Comparison of ENCODE assay signal across 8 mouse cellular contexts in the genomic region with DNA sequence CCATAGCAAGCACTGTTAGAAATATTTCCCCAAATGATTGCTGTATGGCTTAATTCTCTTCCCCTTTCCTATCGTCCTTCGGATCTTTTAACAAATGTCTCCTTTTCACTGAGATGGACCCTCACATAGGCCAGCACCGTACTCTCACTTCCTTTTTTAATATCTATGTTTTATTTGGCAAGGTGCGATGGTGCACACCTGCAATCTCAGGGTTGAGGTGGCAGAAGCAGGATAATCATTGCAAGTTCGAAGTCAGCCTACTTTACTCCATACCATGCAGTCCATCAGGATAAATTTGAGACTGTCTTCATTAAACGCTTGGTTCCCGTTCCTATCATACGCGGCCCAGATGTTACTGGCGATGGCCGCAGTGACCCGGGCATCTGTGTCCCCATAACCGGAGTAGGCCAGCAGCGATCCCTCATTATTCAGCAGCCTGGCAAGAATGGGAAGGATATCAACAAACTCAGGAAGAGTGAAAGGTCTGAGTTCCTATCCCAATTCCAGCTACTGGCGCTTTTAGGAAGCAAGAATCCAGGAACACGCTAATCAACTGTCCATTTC. TPM values are rescaled to one million over a fixed set of nuclear protein-coding genes. Genes with fewer than 3 reads are reported as not detected.
DNase-seq lines count a peak whose midpoint lies in the region; ATAC-seq and TF ChIP-seq lines count a peak whose summit lies in the region.

No protein-coding gene starts in this region.

- H3K36me3 ChIP-seq in kidney, adult 2 months (ENCODE audit: control insufficient read depth, insufficient read depth, low read length), result peaks cover 3% of the 10 kb centered on the region
- H3K36me3 ChIP-seq in hindbrain, embryonic 12.5 days, result peaks cover 17% of the 10 kb centered on the region
- H3K36me3 ChIP-seq in midbrain, embryonic 14.5 days (ENCODE audit: control insufficient read depth, insufficient read depth, low read length), result peaks cover 17% of the 10 kb centered on the region

- peak overlapping the region; percentile 66 for H3K9ac ChIP-seq in hindbrain, embryonic 12.5 days
- peak overlapping the region; percentile 88 for H3K9ac ChIP-seq in midbrain, embryonic 14.5 days (replicated peaks; ENCODE audit: low read length)

- no peak for TF ChIP-seq POLR2A in kidney, adult 2 months (IDR thresholded peaks at IDR 0.05; ENCODE audit: low read depth, low read length)
- TF ChIP-seq POLR2A in bone marrow, adult 2 months (IDR thresholded peaks at IDR 0.05; ENCODE audit: borderline replicate concordance, control insufficient read depth, low read depth, low read length), result no peak

- WGBS in kidney, adult 2 months, result 9% methylated on average over 16 of the region's 16 CpGs
- 3% methylated on average over 16 of the region's 16 CpGs for WGBS in bone marrow, adult 2 months
- 24% methylated on average over 16 of the region's 16 CpGs for WGBS in hindbrain, embryonic 12.5 days
- 26% methylated on average over 16 of the region's 16 CpGs for WGBS in midbrain, embryonic 14.5 days

- ATAC-seq in hindbrain, embryonic 12.5 days (ENCODE audit: low FRiP score), result no peak
- no peak for ATAC-seq in midbrain, embryonic 14.5 days (ENCODE audit: low FRiP score, low TSS enrichment)

- no peaks in the 10 kb centered on the region for H3K9me3 ChIP-seq in hindbrain, embryonic 12.5 days (replicated peaks)
- no peaks in the 10 kb centered on the region for H3K9me3 ChIP-seq in midbrain, embryonic 14.5 days (ENCODE audit: control insufficient read depth, low read length)

- peak overlapping the region; percentile 84 for H3K4me3 ChIP-seq in kidney, adult 2 months (ENCODE audit: insufficient read depth, low read depth, low read length)
- peak overlapping the region; percentile 98 for H3K4me3 ChIP-seq in bone marrow, adult 2 months (replicated peaks; ENCODE audit: control insufficient read depth, low read depth, low read length)
- H3K4me3 ChIP-seq in hindbrain, embryonic 12.5 days, result peak overlapping the region; percentile 90
- peak overlapping the region; percentile 91 for H3K4me3 ChIP-seq in midbrain, embryonic 14.5 days (replicated peaks; ENCODE audit: low read depth, low read length)

- DNase-seq in kidney, adult 2 months, result no peak
- no peak for DNase-seq in kidney, postnatal 4 days
- DNase-seq in midbrain, embryonic 14.5 days, result no peak
- DNase-seq in spleen, adult 12 weeks (ENCODE audit: low spot score), result no peak
- DNase-seq in Muller cell, postnatal 12 days (ENCODE audit: inconsistent ontology term), result no peak
- DNase-seq in layer of hippocampus, postnatal 25 days (ENCODE audit: extremely low spot score in 1 of 2, low spot score in 1 of 2), result no peak

- H3K4me1 ChIP-seq in kidney, adult 2 months (ENCODE audit: control insufficient read depth, insufficient read depth, low read length), result peaks cover 13% of the 10 kb centered on the region; the same call in 1 of the 2 replicates
- H3K4me1 ChIP-seq in bone marrow, adult 2 months (ENCODE audit: control insufficient read depth, insufficient read depth, low read length), result no peaks in the 10 kb centered on the region; the same call in 1 of the 2 replicates
- H3K4me1 ChIP-seq in hindbrain, embryonic 12.5 days, result peaks cover 26% of the 10 kb centered on the region
- H3K4me1 ChIP-seq in midbrain, embryonic 14.5 days (ENCODE audit: control insufficient read depth, insufficient read depth, low read length), result peaks cover 14% of the 10 kb centered on the region

- H3K4me2 ChIP-seq in hindbrain, embryonic 12.5 days (replicated peaks), result peak overlapping the region; percentile 85
- H3K4me2 ChIP-seq in midbrain, embryonic 14.5 days (ENCODE audit: low read length), result peak overlapping the region; percentile 91

- peak overlapping the region; percentile 70 for H3K27ac ChIP-seq in kidney, adult 2 months (ENCODE audit: insufficient read depth, low read depth, low read length)
- peak overlapping the region; percentile 85 for H3K27ac ChIP-seq in bone marrow, adult 2 months (ENCODE audit: control insufficient read depth, insufficient read depth, low read depth, low read length, poor library complexity)
- H3K27ac ChIP-seq in hindbrain, embryonic 12.5 days, result peak overlapping the region; percentile 94; the same call in 1 of the 2 replicates
- peak overlapping the region; percentile 93 for H3K27ac ChIP-seq in midbrain, embryonic 14.5 days (replicated peaks; ENCODE audit: low read depth, low read length)

- no peak for TF ChIP-seq CTCF in kidney, adult 2 months (conservative IDR thresholded peaks at IDR 0.05; ENCODE audit: insufficient read depth, insufficient read length, low read depth, low read length)
- no peak for TF ChIP-seq CTCF in bone marrow, adult 2 months (IDR thresholded peaks at IDR 0.05; ENCODE audit: control insufficient read depth, insufficient read depth, low read length)

- H3K27me3 ChIP-seq in kidney, adult 2 months (replicated peaks; ENCODE audit: control insufficient read depth, insufficient read depth, low read length), result no peaks in the 10 kb centered on the region
- no peaks in the 10 kb centered on the region for H3K27me3 ChIP-seq in hindbrain, embryonic 12.5 days
- H3K27me3 ChIP-seq in midbrain, embryonic 14.5 days (ENCODE audit: control insufficient read depth, insufficient read depth, low read length), result no peaks in the 10 kb centered on the region

RNA-seq across cellular contexts. Expression of a gene that starts 0.7 kb away (rescaled TPM):
- polyA plus RNA-seq in kidney, adult 2 months (2012; rRNA removed), result 247 and 277 TPM in 2 replicates
- polyA plus RNA-seq in bone marrow, adult 2 months (2011; ENCODE audit: insufficient read depth, insufficient read length, low replicate concordance, missing spikeins), result 82.9 and 126 TPM in 2 replicates
- polyA plus RNA-seq in hindbrain, embryonic 12.5 days (2016; fragmentation: Nextera tagmentation; extraction: Ambion mirVana), result 124 and 140 TPM in 2 replicates
- polyA plus RNA-seq in midbrain, embryonic 14.5 days (2014; fragmentation: Nextera tagmentation; extraction: Ambion mirVana), result 93.4 and 154 TPM in 2 replicates
- total RNA-seq in layer of hippocampus, postnatal 25 days (2021), result 100 to 1,000 TPM in 1 of 2 experiments, 10 to 100 TPM in 1; 99.5 to 115 TPM

RNA-seq across cellular contexts. Expression of a gene that starts 1.4 kb away (rescaled TPM):
- 59.9 and 63.5 TPM in 2 replicates for polyA plus RNA-seq in kidney, adult 2 months (2012; rRNA removed)
- 20.9 and 25.2 TPM in 2 replicates for polyA plus RNA-seq in bone marrow, adult 2 months (2011; ENCODE audit: insufficient read depth, insufficient read length, low replicate concordance, missing spikeins)
- polyA plus RNA-seq in hindbrain, embryonic 12.5 days (2016; fragmentation: Nextera tagmentation; extraction: Ambion mirVana), result 59.4 and 60.7 TPM in 2 replicates
- polyA plus RNA-seq in midbrain, embryonic 14.5 days (2014; fragmentation: Nextera tagmentation; extraction: Ambion mirVana), result 42.4 and 47.8 TPM in 2 replicates
- 100 to 1,000 TPM; 113 to 114 TPM for total RNA-seq in layer of hippocampus, postnatal 25 days (2021)

RNA-seq across cellular contexts. Expression of a gene that starts 4.1 kb away (rescaled TPM):
- polyA plus RNA-seq in kidney, adult 2 months (2012; rRNA removed), result 50.1 and 50.9 TPM in 2 replicates
- 1.4 TPM in 1 of 2 replicates, not detected in the other for polyA plus RNA-seq in bone marrow, adult 2 months (2011; ENCODE audit: insufficient read depth, insufficient read length, low replicate concordance, missing spikeins)
- polyA plus RNA-seq in hindbrain, embryonic 12.5 days (2016; fragmentation: Nextera tagmentation; extraction: Ambion mirVana), result 1.5 and 2.4 TPM in 2 replicates
- not detected in 2 replicates for polyA plus RNA-seq in midbrain, embryonic 14.5 days (2014; fragmentation: Nextera tagmentation; extraction: Ambion mirVana)
- not detected for total RNA-seq in layer of hippocampus, postnatal 25 days (2021)

RNA-seq across cellular contexts. Expression of a gene that starts 20.0 kb away (rescaled TPM):
- polyA plus RNA-seq in kidney, adult 2 months (2012; rRNA removed), result 0.61 and 0.63 TPM in 2 replicates
- polyA plus RNA-seq in bone marrow, adult 2 months (2011; ENCODE audit: insufficient read depth, insufficient read length, low replicate concordance, missing spikeins), result 0.77 and 2.2 TPM in 2 replicates
- polyA plus RNA-seq in hindbrain, embryonic 12.5 days (2016; fragmentation: Nextera tagmentation; extraction: Ambion mirVana), result 44.2 and 44.5 TPM in 2 replicates
- polyA plus RNA-seq in midbrain, embryonic 14.5 days (2014; fragmentation: Nextera tagmentation; extraction: Ambion mirVana), result 50.8 and 51.8 TPM in 2 replicates
- total RNA-seq in layer of hippocampus, postnatal 25 days (2021), result 1 to 10 TPM; 4.3 to 4.6 TPM

RNA-seq across cellular contexts. Expression of a gene that starts 23.5 kb away (rescaled TPM):
- polyA plus RNA-seq in kidney, adult 2 months (2012; rRNA removed), result 180 and 193 TPM in 2 replicates
- 46.1 and 84.8 TPM in 2 replicates for polyA plus RNA-seq in bone marrow, adult 2 months (2011; ENCODE audit: insufficient read depth, insufficient read length, low replicate concordance, missing spikeins)
- polyA plus RNA-seq in hindbrain, embryonic 12.5 days (2016; fragmentation: Nextera tagmentation; extraction: Ambion mirVana), result 152 and 155 TPM in 2 replicates
- polyA plus RNA-seq in midbrain, embryonic 14.5 days (2014; fragmentation: Nextera tagmentation; extraction: Ambion mirVana), result 110 and 114 TPM in 2 replicates
- 100 to 1,000 TPM in 1 of 2 experiments, 10 to 100 TPM in 1; 93.9 to 108 TPM for total RNA-seq in layer of hippocampus, postnatal 25 days (2021)

Comparison
In these comparisons a context has a peak if more than half of its experiments do, and no peak if none do; other contexts are left out.
1. RNA of a gene that starts 4.1 kb away (polyA plus RNA-seq): 50.1 to 50.9 TPM in kidney, adult 2 months; 1.5 to 2.4 TPM in hindbrain, embryonic 12.5 days, 1.4 TPM in bone marrow, adult 2 months and not detected in midbrain, embryonic 14.5 days; every median in the first group is over 10 times any median in the second.
2. Peak in every context shown above with its lines, with median percentiles within 50 percentile points of each other: H3K27ac ChIP-seq and H3K4me3 ChIP-seq.